Mouse (Mus musculus) testis, postnatal 14 days (tissue): Measurements from ENCODE around the gene Prpf40a.

Experiments
- DNase-seq: peaks from one replicate; pipeline ENCODE4 v3.0.0; 2021; ENCODE audit warnings: low spot score

Gene Prpf40a

DNA sequence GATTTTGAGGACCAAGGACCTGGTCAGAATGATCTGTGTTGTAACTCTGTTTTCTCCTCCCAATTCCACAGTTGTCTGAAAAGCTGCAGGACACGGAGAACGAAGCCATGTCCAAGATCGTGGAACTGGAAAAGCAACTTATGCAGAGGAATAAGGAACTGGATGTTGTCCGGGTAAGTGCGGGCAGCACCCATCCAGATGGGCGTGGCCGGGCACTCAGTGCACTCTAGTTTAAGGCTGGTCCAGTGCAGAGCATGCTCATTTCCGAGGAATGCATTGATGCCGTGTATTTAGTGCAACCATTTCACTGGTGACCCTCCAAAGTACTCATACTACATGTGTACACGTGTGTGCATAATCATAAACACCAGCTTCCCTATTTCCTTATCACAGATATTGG lies 85.7 kb downstream of the Prpf40a start:
- no peak for DNase-seq

DNA sequence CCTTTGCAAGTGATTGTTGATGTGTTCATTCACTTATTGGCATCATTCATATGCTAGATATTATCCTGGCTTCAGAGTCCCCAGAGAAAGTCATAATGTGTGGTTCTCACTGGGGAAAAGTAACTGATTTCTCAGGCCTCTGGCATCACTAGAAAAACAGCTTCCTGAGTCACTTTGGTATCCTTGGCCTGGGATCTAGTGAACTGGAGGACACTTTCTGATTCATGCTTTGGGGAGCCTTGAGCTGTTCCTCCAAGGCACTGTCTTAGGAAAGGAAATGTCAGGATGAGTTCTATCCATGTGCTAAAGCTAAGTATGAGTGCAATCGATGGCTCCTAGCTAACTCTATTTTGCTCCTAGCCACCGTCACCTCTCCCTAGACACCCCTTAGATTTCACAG lies 88.2 kb downstream of the Prpf40a start:
- DNase-seq, result no peak

DNA sequence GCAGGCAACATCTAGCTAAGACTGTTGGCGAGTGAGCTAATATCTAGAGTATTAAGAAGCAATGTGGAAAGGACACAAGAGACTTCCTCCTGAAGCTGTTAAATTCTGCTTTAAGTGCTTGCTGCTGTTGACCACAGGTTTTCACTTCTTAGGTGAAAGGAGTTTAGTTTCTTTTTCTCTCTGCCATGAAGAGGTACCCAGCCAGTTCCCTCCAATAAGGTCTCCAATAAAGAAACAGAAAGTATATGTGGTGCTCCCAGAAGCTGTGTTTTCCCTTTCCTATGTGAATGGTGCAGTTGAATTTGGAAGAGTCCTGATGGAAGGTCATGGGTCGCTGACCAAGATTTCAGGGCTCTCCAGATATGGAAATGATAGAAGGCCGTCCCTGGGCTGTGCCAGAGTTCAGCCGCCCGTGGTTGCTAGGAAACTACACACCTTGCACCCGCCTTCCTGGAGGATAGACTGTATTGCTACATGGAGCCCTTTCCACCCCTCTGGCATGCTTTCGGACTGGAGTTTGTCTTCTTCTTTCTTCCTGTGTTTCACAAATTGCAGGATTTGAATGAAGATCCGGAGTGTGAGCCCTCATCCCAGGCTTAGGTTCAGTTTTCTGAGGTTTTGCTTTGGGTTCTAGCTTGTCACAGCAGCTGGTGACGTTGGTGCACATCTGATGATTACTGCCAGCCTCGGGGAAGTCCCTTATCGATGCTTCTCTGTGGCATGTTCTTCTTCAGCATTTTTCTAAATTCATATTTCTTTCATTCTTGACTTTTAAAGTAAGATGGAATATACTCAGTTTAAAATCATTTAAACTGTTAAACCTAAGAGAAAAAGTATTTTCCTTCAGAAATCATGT lies 89.0 kb downstream of the Prpf40a start:
- DNase-seq, result no peak

DNA sequence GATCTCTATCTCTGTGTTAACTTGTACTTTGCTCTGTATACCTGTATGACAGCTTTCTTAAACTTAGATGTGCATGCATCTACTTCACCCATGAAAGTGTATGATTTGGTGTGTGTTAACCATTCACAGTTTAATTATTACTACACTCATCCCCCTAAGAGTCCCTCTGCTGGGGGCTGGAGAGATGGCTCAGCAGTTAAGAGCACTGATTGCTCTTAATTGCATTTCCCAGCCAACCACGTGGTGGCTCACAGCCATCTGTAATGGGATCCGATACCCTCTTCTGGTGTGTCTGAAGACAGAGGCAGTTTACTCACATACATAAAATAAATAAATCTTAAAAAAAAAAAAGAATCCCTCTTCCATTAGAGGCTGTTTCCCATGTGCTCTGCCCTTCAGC lies 91.0 kb downstream of the Prpf40a start:
- no peak for DNase-seq

DNA sequence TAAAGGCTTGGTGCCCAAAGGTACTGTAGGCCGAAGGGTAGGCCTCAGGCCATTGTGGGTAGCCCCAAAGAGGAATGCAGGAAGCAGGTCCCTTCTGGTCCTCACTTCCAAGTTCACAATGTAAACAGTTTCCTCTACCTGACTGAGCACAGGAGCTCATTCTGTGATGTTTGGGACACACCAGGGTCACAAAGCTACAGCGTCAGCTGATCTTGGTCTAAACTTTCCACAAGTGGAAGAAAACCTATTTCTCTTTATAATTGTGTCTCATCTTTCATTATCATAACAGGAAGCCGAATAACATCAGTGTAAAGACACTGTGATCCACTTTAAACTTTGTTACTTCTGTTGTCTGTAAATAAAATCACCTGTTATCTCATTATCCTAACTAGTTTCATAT lies 95.6 kb downstream of the Prpf40a start:
- no peak for DNase-seq

DNA sequence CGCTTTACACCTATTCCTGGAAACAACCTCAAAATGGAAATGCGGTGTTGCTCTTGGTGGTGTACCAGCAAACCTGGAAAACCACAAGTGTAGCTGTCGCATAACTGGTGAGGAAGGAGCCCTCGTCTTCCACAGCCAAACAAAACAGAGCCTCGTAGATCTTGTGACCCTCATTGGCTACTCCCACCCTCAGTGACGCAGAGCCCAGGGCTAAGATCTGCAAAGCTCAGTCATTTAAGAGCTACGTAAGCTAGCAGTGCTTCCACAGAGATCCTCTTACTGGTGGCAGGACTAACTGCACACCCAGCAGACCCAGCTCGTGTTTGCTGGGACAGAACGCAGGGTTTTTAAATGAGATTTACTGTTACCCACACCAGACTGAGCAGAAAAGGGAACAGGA lies 96.1 kb downstream of the Prpf40a start:
- DNase-seq, result no peak

DNA sequence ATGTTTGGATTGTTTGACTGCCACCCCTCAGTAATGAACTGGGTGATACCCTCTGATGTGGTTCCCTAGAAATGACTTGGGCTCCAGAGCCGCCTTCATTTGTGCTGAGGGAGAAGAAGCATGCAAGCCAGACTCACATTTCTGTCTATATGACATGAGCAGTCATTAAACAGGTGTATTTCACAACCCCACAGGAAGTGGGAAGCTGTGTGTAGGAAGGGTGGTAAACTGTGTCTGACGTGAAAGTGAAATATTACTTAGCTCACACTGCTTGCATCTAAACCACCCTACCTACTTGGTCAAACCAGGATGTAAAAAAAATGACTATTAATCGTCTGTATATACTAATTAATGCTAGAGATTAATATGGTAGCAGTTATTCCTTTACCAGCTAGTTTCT lies 102.3 kb downstream of the Prpf40a start:
- no peak for DNase-seq

DNA sequence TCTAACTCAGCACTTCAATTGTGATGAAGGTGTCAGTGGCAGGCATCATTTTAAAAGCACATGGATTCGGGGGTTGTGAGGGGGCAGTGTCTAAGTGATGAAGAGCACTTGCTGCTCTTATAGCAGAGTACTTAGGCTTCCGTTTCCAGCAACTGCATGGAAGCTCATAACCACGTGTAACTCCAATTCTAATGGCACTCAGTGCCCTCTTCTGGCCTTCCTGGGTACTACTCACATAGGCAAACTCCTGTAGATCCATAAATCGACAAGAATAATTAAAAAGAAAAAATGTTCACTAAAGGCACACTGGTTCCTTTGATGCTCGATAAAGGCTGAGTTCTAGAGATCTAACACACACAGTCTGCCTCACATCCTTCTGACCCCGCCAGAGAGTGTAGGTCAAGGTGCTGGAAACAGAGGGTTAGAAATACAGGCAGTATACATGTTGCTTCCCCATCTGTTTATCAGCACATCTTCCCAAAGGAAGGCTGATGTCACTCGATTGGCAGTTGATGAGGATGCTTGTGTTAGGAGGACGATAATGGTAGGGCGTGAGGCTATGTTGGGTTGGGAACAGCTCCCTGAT lies 105.4 kb downstream of the Prpf40a start:
- no peak for DNase-seq
